Mouse (Mus musculus): Measurements from ENCODE around the gene Cbwd1. TPM values are rescaled to one million over a fixed set of nuclear protein-coding genes. Genes with fewer than 3 reads are reported as not detected.
A peak's percentile ranks its signal among the peaks of the same experiment; 100 is the strongest.

Cbwd1 gene
- polyA plus RNA-seq, 1 experiment from 2014 or later, result 38.9 TPM

GRCm38 (mm10) chr19:24978852-24979842, 17.7 kb upstream of the Cbwd1 start:
- no peaks in the 10 kb centered on the region for H3K27me3 ChIP-seq
- ChIA-PET POLR2A (no interaction called here), CTCF (no interaction called here)
- ATAC-seq, result no peak
- TF ChIP-seq CTCF (IDR thresholded peaks at IDR 0.05), result no peak
- in situ Hi-C loops (cut with MboI; ENCODE audit: low pct_unique_long_range_greater_than_20kb), result no loop called here
- no peak for DNase-seq (ENCODE audit: low read depth, low spot score)

GRCm38 (mm10) chr19:24977991-24978390, 16.6 kb upstream of the Cbwd1 start:
- ChIA-PET POLR2A (no interaction called here), CTCF (no interaction called here)
- DNase-seq (ENCODE audit: low read depth, low spot score) (no peak), ATAC-seq (no peak)
- in situ Hi-C loops (cut with MboI; ENCODE audit: low pct_unique_long_range_greater_than_20kb), result no loop called here
- no peak for TF ChIP-seq CTCF (IDR thresholded peaks at IDR 0.05)
- no peaks in the 10 kb centered on the region for H3K27me3 ChIP-seq

- POLR2A ChIA-PET, result no interaction called here
- in situ Hi-C loops (cut with MboI; ENCODE audit: low pct_unique_long_range_greater_than_20kb), result no loop called here
- CTCF ChIA-PET, result no interaction called here
- H3K27me3 ChIP-seq, result peaks cover 17% of the 10 kb centered on the region
- DNase-seq (ENCODE audit: low read depth, low spot score), result no peak
- ATAC-seq, result no peak
- TF ChIP-seq CTCF (IDR thresholded peaks at IDR 0.05), result no peak
Measured at GRCm38 (mm10) chr19:24972701-24973390, 11.4 kb upstream of the Cbwd1 start.

- ATAC-seq (no peak), DNase-seq (ENCODE audit: low read depth, low spot score) (no peak)
- TF ChIP-seq CTCF (IDR thresholded peaks at IDR 0.05), result no peak
- H3K27me3 ChIP-seq, result peaks cover 17% of the 10 kb centered on the region
- CTCF ChIA-PET, result interaction anchor here (0.8 to 2.5 kb wide), 2 partner anchors 10 kb away, joined by 3 to 10 read pairs; partner anchors contain the start of gene Cbwd1
- in situ Hi-C loops (cut with MboI; ENCODE audit: low pct_unique_long_range_greater_than_20kb), result no loop called here
- POLR2A ChIA-PET, result no interaction called here
Measured at GRCm38 (mm10) chr19:24971307-24971706, 9.9 kb upstream of the Cbwd1 start.

GRCm38 (mm10) chr19:24966941-24967340, 5.5 kb upstream of the Cbwd1 start:
- no peak for ATAC-seq
- no peak for DNase-seq (ENCODE audit: low read depth, low spot score)
- peaks cover 14% of the 10 kb centered on the region for H3K27me3 ChIP-seq
- TF ChIP-seq CTCF (IDR thresholded peaks at IDR 0.05), result no peak
- CTCF ChIA-PET, result interaction anchor here (1.9 kb wide), 1 partner anchor 15 kb away, joined by 6 read pairs; no protein-coding TSS in a partner anchor
- in situ Hi-C loops (cut with MboI; ENCODE audit: low pct_unique_long_range_greater_than_20kb), result no loop called here
- POLR2A ChIA-PET, result no interaction called here

- POLR2A ChIA-PET, result interaction anchor here (0.6 kb wide), 2 partner anchors 373 to 463 kb away, joined by 3 to 4 read pairs; no protein-coding TSS in a partner anchor
- CTCF ChIA-PET, result interaction anchor here (1.1 to 1.9 kb wide), 3 partner anchors 8 to 141 kb away, joined by 3 to 7 read pairs (median 6); no protein-coding TSS in a partner anchor
- in situ Hi-C loops (cut with MboI; ENCODE audit: low pct_unique_long_range_greater_than_20kb), result no loop called here
- ATAC-seq (no peak), DNase-seq (ENCODE audit: low read depth, low spot score) (no peak)
- no peak for TF ChIP-seq CTCF (IDR thresholded peaks at IDR 0.05)
- peaks cover 13% of the 10 kb centered on the region for H3K27me3 ChIP-seq
Measured at GRCm38 (mm10) chr19:24966203-24966602, 4.8 kb upstream of the Cbwd1 start.

- ATAC-seq, result no peak
- ChIA-PET POLR2A (no interaction called here), CTCF (interaction anchor here (0.8 to 3.3 kb wide), 10 partner anchors 25 to 493 kb away, joined by 3 to 16 read pairs (median 4); no protein-coding TSS in a partner anchor)
- DNase-seq (ENCODE audit: low read depth, low spot score), result peak; percentile 22
- in situ Hi-C loops (cut with MboI; ENCODE audit: low pct_unique_long_range_greater_than_20kb), result loop anchor here (5.0 kb wide), 1 partner anchor 489 kb away; no protein-coding TSS in a partner anchor
- H3K27me3 ChIP-seq, result no peaks in the 10 kb centered on the region
- TF ChIP-seq CTCF (IDR thresholded peaks at IDR 0.05), result peak; percentile 42
Measured at GRCm38 (mm10) chr19:24958531-24958930, 2.9 kb downstream of the Cbwd1 start.

- ChIA-PET POLR2A (no interaction called here), CTCF (interaction anchor here (0.6 to 1.6 kb wide), 2 partner anchors 8 to 162 kb away, joined by 4 read pairs; no protein-coding TSS in a partner anchor)
- no peaks in the 10 kb centered on the region for H3K27me3 ChIP-seq
- in situ Hi-C loops (cut with MboI; ENCODE audit: low pct_unique_long_range_greater_than_20kb), result no loop called here
- no peak for DNase-seq (ENCODE audit: low read depth, low spot score)
- TF ChIP-seq CTCF (IDR thresholded peaks at IDR 0.05), result no peak
- ATAC-seq, result no peak
Measured at GRCm38 (mm10) chr19:24945521-24946262, 15.7 kb downstream of the Cbwd1 start.

- CTCF ChIA-PET, result interaction anchor here (0.5 to 1.3 kb wide), 2 partner anchors 9 to 361 kb away, joined by 3 to 4 read pairs; no protein-coding TSS in a partner anchor
- DNase-seq (ENCODE audit: low read depth, low spot score), result no peak
- in situ Hi-C loops (cut with MboI; ENCODE audit: low pct_unique_long_range_greater_than_20kb), result no loop called here
- POLR2A ChIA-PET, result interaction anchor here (0.6 kb wide), 1 partner anchor 95 kb away, joined by 3 read pairs; no protein-coding TSS in a partner anchor
- H3K27me3 ChIP-seq, result no peaks in the 10 kb centered on the region
- no peak for TF ChIP-seq CTCF (IDR thresholded peaks at IDR 0.05)
- no peak for ATAC-seq
Measured at GRCm38 (mm10) chr19:24937084-24937483, 24.3 kb downstream of the Cbwd1 start.

GRCm38 (mm10) chr19:24929041-24929440, 32.4 kb downstream of the Cbwd1 start:
- ChIA-PET POLR2A (no interaction called here), CTCF (no interaction called here)
- DNase-seq (ENCODE audit: low read depth, low spot score) (no peak), ATAC-seq (no peak)
- TF ChIP-seq CTCF (IDR thresholded peaks at IDR 0.05), result no peak
- no peaks in the 10 kb centered on the region for H3K27me3 ChIP-seq
- in situ Hi-C loops (cut with MboI; ENCODE audit: low pct_unique_long_range_greater_than_20kb), result no loop called here

All from Patski (cell line).